Mouse (Mus musculus) urinary bladder, postnatal 4 days (tissue): Measurements from ENCODE around the gene Prss33.
A peak's percentile ranks its signal among the peaks of the same experiment; 100 is the strongest.

Source experiments
- DNase-seq, 2 experiments: peaks; one replicate each; pipeline ENCODE4 v3.0.0; 2021 to 2022; ENCODE audit warnings: low spot score in 2 of 2

Gene Prss33

GRCm38 (mm10) chr17:23828271-23829001 is 7.4 kb downstream of the Prss33 start:
- DNase-seq: peak in 1 of 2 experiments; percentile 57

- peak in 1 of 2 experiments; percentile 12 for DNase-seq
Observed at GRCm38 (mm10) chr17:23825591-23825990, 10.3 kb downstream of the Prss33 start.

- DNase-seq: no peak
Observed at GRCm38 (mm10) chr17:23823614-23824013, 12.2 kb downstream of the Prss33 start.

- DNase-seq: no peak
Observed at GRCm38 (mm10) chr17:23823018-23823417, 12.8 kb downstream of the Prss33 start.

GRCm38 (mm10) chr17:23822094-23822493 is 13.8 kb downstream of the Prss33 start:
- no peak for DNase-seq

- no peak for DNase-seq
Observed at GRCm38 (mm10) chr17:23820731-23821130, 15.1 kb downstream of the Prss33 start.

GRCm38 (mm10) chr17:23819235-23819634 is 16.6 kb downstream of the Prss33 start:
- DNase-seq: no peak

GRCm38 (mm10) chr17:23818579-23818978 is 17.3 kb downstream of the Prss33 start:
- no peak for DNase-seq

- DNase-seq: no peak
Observed at GRCm38 (mm10) chr17:23815641-23816040, 20.2 kb downstream of the Prss33 start.

GRCm38 (mm10) chr17:23807918-23808317 is 27.9 kb downstream of the Prss33 start:
- no peak for DNase-seq

GRCm38 (mm10) chr17:23806867-23807266 is 29.0 kb downstream of the Prss33 start:
- no peak for DNase-seq

GRCm38 (mm10) chr17:23804426-23805085 is 31.3 kb downstream of the Prss33 start:
- DNase-seq: no peak

- DNase-seq: peak; percentile 69 to 82
Observed at GRCm38 (mm10) chr17:23803366-23804041, 32.4 kb downstream of the Prss33 start.

- peak; percentile 97 for DNase-seq
Observed at GRCm38 (mm10) chr17:23802746-23803365, 33.0 kb downstream of the Prss33 start.

GRCm38 (mm10) chr17:23801627-23802026 is 34.2 kb downstream of the Prss33 start:
- DNase-seq: no peak

GRCm38 (mm10) chr17:23797316-23797715 is 38.5 kb downstream of the Prss33 start:
- no peak for DNase-seq

GRCm38 (mm10) chr17:23795323-23795722 is 40.5 kb downstream of the Prss33 start:
- DNase-seq: no peak

- DNase-seq: no peak
Observed at GRCm38 (mm10) chr17:23791079-23791357, 44.8 kb downstream of the Prss33 start.

GRCm38 (mm10) chr17:23790269-23791078 is 45.4 kb downstream of the Prss33 start, which contains the start of gene Srrm2:
Gene Srrm2, plus strand, starts transcription at chr17:23790532.
- DNase-seq: peak in 1 of 2 experiments; percentile 48

GRCm38 (mm10) chr17:23789749-23790268 is 46.0 kb downstream of the Prss33 start:
- no peak for DNase-seq

- DNase-seq: no peak
Observed at GRCm38 (mm10) chr17:23788973-23789372, 46.9 kb downstream of the Prss33 start.
